Mouse (Mus musculus): ENCODE results near the gene 3110082J24Rik.

- TF ChIP-seq CTCF (IDR thresholded peaks at IDR 0.05; ENCODE audit: extremely low read depth, insufficient read depth, insufficient read length, insufficient replicate concordance) (no peak), POLR2A (IDR thresholded peaks at IDR 0.05; ENCODE audit: low read depth, low read length) (no peak)
Observed at GRCm38 (mm10) chr5:30119163-30119562, 13.3 kb upstream of the 3110082J24Rik start.

Data from spleen, adult 2 months (tissue).